ENCODE assay signal across 21 mouse cellular contexts in the genomic region with DNA sequence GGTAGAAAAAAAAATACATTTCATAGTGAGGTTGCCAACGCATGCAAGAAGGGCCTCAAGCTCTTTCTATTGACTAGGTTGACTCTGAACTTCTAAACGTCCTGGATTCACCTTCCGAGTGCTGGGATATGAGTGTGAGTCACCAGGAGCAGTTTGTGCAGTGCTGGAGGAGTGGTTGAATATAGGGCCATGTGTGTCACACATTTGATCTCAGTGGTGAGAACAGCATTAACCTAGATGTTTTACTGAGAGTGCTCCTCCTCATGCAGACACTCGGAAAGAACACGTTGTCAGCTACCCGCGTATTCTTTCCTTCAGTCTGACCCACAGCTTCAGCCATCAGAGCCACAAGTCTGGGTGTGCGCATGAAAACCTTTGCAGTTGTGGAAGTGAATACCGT.
"Had no signal": no experiment of that assay in that cellular context is flagged by ENCODE, and none has a peak within 500 bp of the region (broad histone marks: within the 10 kb centered on the region; RNA-seq: fewer than 3 reads in every experiment).

No protein-coding gene starts in this region.

- ATAC-seq: forebrain, embryonic 13.5 days; forebrain, embryonic 14.5 days; forebrain, embryonic 15.5 days; forebrain, embryonic 16.5 days; forebrain, postnatal 0 days had no signal

- DNase-seq: cerebellum, adult 2 months; cerebellum, adult 8-10 months; cerebellum, adult 9-10 months; cerebellum, adult 9-11 months; cerebellum, postnatal 10 days; cerebellum, postnatal 14 days; cerebellum, postnatal 25 days; cerebellum, postnatal 36 days; embryo, embryonic 11 days; forebrain, postnatal 0 days; gastrocnemius, adult 2 months; gastrocnemius, postnatal 10 days; gastrocnemius, postnatal 14 days; gastrocnemius, postnatal 25 days; gastrocnemius, postnatal 36 days; heart, adult 18-20 months; heart, adult 2 months had no signal
